Mouse (Mus musculus) mouse trophoblast stem cell (cell line): ENCODE data around the gene Ppp2r2d.

Experiments used
- in situ Hi-C, 2 experiments: fragments of 300-500 bp; cut with MseI, MboI; formaldehyde crosslinking; loops; 2 replicates in 1 of 2; 3 replicates in 1 of 2; pipeline ENCODE4 v1.15.1; 2025

The Ppp2r2d gene

DNA sequence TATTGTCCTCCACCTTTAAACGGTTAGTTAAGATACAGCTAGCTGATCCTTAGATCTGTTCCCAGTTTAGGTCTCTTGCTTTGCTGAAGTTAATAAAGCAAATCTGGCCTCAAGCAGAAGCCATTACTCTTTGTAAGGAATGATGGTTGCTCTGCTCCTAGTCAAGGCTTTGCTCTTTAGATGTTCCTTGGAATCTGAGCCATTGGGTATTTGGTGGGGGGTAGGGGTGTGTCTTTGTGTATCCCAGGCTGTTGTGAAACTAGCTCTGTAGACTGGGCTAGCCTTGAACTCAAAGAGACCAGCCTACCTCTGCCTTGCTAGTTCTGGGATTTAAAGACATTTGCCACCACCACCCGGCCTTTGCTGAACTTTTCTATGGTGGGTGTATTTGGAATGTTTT, 8.3 kb downstream of the Ppp2r2d start:
- in situ Hi-C loops = no loop called here

DNA sequence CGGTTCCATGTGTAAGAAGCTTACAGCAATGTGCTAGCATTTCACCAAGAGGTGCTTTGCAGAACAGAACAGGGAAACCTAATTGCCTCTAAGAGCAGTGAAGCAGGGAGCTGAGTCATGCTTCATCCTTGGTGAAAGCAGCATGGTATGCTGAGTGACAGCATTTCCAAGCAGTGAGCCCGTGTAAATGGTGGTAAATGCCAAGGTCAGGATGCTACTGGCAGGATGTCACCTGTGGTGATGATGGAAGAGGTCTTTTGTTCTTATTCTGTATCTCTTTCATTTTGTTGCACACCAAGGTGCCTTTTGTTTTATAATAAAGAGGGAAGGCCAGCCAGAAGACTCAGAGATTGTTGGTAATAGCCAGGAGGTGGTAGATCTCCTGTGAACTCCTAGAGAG, 10.8 kb downstream of the Ppp2r2d start:
- in situ Hi-C loops = no loop called here

DNA sequence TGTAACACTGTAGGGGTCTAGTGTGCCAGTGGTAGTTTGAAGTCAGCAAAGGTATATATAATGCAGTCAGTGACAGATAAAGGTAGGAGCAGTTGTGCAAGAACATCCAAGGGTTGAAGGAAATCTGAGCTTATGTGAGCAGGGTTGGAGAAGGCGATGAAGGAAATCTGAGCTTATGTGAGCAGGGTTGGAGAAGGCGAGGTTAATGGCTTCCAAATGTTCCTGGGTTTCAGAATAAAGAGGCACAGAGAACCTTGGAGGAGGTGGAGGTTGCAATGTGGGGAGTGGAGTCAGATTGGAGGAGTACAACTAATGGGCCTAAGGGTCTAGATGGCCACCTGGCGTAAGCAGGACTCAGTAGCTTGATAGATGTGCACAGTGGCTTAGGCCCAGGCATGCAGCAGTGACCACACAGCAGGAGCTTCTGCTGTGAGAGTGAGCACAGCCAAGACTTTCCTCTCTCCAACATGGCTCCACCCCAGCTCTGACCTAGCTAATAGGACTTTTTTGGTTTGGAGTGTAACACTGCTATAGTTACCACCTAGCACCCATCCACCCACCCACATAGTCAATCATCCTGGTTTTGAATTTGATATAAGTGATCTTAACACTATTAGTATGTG, 18.2 kb downstream of the Ppp2r2d start:
- in situ Hi-C loops = no loop called here

DNA sequence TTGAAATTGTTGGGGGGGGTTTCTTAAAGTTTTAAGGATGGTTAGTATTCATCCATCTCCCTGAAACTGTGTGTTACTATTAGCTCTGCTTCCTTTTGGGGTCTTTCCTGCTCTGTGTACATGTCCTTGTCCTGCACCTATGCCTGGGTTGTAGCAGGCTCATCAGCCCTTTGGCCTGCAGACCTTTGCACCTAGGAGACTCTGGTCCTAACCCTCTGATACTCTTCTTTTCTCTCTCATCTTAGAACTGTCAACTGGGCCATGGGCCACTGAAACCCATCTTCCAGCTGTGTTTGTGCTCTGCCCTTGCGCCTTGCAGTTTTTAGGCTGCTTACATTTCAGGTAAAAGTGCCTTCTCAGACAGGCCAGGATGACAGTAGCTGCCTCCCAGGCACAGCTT, 18.9 kb downstream of the Ppp2r2d start:
- in situ Hi-C loops = no loop called here

DNA sequence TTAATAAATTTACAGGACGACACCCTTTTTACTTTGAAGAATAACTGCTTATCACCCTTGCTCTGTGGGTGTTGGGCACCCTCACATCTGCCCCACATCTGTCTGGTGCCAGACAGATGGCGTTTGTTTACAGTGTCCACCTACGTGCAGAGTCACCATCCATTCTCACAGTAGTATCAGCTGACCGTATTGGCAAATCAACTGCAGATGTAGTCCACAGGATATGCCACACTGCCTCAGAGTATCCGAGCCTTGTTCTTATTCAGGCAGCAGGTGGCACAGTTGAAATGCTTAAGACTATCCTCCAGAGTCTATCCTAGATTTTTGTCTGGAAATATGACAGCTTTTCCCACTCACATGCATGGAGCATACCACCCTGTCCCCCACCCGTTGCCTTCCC, 21.4 kb downstream of the Ppp2r2d start:
- in situ Hi-C loops = no loop called here

DNA sequence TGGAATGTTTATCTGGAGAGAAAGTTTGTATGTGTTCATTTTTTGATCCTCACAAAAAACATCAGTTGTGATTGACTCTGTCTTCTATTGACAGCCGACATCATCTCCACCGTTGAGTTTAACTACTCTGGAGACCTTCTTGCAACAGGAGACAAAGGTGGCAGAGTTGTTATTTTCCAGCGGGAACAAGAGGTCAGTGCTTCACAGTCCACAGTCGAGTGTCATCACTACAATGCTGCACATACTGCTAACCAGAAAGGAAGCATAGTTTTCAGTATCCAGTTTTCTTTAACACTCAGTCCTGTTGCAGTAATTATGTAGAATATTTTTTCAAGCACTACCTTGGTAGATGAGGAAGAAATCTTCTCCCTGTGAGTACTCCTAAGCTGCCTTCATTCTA, 22.4 kb downstream of the Ppp2r2d start:
- in situ Hi-C loops = no loop called here

DNA sequence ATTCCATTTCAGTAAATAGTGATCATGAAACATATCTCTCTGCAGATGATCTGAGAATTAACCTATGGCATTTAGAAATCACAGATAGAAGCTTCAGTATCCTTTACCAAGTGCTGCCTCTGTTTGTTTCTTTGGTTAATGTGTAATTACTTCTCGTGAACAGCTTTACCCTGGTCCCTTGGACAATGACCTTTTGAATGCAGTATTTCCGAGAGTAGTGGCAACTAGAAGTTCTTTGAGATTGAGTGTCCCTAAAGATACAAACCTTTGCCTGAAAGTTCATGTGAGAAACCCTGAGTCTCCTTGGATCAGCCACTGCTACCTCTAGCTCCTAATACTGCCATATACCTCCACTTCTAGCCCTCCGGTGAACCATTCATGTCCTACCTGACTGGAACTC, 27.1 kb downstream of the Ppp2r2d start:
- in situ Hi-C loops = no loop called here

DNA sequence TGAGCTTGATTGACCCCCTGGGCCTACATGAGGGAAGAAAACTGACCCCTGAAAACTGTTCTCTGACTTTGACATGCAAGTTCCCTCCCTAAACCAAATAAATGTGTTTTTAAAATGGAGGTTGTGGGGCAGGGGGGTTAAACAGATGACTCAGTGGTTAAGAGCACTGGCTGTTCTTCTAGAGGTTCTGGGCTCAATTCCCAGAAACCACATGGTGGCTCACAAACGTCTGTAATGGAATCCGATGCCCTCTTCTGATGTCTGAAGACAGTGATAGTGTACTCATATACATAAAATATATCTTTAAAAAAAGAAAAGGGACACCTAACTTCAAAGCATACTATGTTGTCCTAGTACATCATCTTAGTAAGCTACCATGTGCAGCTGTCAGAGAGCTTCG, 29.2 kb downstream of the Ppp2r2d start:
- in situ Hi-C loops = no loop called here

DNA sequence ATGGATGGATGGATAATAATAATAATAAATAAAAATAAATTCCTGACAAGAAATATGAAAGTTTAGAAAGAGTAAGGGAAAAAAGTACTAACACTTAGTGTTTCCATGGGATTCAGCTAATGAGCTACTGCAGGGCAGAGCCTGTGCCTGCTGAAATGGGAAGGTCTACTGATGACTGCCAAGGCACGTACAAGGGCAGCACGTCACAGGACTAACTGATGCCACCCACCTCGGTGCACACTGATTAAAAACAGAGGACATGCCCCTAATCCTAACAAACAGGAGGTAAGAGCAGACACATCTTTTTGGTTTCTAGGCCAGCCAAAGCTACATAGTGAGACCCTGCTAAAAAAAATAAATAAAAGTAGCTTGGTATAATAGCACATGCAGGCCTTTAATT, 37.8 kb downstream of the Ppp2r2d start:
- in situ Hi-C loops = no loop called here

DNA sequence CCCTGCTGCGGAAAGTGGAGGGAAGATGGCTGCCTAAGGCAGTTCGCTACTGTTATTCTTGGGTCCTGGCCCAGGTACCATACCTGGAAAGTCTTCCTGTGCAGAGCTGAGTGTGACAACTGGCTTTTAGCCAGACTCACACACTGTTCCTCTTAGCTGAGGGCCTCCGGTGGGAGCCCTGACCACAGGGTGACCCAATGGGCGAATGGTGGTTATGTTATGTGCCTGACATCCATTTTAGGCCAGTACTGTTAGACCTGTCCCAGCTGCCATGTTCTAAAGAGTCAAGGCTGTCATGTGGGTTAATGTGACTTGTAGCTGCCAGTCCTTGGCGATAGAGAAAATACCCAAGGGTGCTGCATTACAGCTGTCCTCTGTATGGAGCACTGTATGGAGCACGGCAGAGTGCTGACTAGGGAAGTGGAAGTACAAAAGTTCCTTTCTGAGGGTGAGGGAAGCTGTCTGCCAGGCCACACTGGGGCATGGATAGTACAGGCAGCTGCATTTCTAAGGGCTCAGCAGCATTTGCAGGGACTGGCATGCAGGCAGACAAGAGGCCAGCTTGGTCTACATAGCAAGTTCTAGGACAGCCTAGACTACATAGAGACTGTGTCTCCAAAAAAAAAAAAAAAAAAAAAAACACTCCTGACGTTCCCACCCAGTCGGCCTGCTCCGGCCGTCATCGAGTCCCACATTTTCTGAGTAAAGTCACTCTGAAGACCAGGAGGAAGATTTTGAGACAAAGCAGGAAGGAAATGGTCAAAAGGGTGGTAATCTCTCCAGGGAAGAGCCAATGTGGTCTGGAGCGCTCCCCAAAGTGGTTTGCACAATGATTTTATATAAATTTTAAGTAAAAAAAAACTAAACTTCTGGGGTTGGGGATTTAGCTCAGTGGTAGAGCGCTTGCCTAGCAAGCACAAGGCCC, 39.7 kb downstream of the Ppp2r2d start:
- in situ Hi-C loops = no loop called here

DNA sequence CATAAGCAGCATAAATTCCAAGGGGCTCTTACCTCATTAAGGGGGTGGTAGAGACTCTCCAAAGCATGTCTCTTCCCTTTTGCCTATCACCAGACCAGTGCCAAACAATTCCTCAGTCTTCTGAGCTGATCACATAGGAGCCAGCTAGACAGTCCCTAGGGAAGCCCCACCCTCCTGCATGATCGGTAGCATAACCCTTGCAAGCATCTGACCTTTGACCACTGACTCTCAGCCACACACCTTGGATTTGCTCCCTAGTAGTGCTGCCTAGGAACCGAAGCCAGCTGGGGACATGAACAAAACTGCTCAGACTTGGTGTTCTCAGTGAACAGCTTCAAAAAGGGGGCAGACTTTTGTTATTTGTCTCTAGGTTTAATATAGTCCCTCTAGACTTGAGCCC, 52.2 kb downstream of the Ppp2r2d start:
- in situ Hi-C loops = no loop called here

DNA sequence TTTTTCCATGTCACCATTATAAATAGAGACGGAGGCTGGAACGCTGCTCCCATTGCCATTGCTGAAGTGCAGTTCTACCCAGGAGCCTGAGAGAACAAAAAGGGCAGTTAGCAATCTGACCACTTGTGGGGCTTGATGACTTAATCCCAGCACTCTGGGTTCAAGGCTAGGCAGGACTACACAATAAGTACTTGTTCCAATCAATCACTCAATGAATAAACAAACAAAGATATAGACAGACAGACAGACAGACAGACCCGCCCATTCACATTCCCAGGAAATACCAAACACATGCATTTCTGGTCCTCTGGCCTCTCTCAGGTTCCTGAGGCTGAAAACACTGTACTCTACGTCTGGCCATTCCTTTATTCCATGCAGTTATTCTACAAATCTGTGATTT, 52.9 kb downstream of the Ppp2r2d start:
- in situ Hi-C loops = no loop called here

DNA sequence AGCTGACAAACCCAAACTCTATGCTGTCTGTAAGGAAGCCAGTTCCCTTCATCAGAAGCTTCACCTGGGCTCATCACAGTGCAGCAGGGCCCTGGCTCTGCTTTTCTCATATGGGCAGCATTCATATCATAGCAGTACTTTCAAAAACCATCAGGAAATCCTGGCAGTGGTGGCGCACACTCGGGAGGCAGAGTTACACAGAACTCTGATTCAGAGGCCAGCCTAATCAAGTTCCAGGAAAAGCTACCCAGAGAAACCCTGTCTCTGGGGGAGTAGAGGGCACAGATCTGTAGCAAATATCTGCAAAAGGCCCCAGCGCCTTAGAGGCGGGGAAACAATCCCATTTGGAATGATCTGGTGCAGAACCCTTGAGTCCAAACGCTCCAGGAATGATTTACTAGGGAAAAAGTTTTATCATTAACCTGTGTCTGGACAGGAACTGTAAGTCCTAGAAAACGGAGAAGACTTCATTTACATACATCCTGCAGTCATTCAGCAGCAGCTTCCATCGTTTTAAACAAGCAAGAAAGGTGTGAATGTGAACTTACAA, 58.1 kb downstream of the Ppp2r2d start:
- in situ Hi-C loops = no loop called here

DNA sequence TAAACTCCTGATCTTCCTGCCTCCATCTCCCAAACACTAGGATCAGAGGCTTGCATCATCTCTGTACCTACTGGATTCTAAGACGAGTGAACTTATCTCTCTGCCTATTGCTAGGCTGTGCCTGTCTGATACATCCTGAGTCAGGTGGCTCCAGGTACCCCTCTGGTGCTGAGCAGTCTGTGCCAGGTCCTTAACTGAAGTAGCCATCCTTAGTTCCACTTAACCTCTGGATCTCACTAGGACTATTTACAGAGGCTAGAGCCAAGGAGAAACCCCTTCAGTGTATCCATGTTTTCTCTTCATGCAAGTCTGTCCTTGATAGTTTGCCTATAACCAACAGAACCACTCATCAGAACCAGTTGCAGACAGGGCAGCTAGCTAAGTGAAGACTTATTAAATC, 60.6 kb downstream of the Ppp2r2d start:
- in situ Hi-C loops = no loop called here

DNA sequence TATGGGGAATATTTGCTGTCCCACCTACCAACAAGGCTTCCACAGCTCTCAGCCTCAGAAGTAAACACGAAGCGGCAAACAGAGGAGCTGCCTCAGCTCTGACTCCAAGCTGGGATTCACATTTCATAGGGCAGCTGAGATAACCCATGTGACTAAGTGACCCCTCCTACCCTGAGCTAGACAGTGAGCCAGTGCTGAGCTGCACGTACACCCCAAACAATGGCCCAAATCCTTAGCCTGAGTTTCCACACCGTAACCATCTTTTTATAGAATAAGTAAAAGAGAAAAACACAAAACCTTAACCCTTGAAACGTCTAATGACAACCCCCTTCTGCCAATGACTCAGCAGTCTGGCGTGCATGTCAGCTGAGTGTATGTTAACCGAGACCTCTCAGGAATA, 61.2 kb downstream of the Ppp2r2d start:
- in situ Hi-C loops = no loop called here

DNA sequence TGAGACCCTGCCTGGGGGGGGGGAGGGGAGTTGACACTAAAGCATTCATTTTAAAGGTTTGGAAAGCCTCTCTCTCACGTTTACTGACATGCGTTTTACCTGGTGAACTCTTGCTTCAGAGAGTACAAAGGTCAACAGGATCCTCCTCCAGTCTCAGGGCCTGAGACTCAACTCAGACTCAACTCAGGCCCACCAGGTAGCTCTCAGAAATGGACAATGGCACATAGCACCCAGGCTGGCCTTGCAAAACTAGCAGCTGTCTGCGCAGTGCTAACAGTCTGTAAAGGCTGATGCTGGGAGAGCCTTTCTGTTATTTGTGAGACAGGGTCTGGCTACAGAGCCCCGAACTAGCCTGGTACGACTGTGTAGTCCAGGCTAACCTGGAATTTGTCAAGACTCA, 62.1 kb downstream of the Ppp2r2d start:
- in situ Hi-C loops = no loop called here

DNA sequence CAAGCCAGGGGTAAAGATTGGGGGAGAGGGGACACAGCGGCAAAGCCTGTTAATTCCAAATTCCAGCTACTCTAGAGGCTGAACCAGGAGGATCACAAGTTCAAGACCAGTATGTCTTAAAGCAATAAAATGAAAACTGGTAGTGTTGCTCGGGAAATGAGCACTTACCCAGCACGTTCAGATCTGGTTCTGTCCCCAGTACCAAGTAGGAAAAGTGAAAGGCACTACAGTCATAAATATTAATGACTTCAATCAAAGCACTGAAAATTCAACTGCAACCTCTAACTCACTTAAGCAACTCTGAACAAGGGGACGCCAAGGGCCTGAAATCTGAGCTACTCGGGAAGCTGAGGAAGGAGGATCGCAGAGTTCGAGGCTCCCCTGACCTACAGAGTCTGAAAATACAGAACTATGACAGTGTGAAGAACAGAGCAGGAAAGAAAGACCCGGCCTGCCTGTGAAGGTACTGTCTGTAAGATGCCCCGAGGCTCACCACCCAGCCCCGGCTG, 62.9 kb downstream of the Ppp2r2d start:
- in situ Hi-C loops = no loop called here

DNA sequence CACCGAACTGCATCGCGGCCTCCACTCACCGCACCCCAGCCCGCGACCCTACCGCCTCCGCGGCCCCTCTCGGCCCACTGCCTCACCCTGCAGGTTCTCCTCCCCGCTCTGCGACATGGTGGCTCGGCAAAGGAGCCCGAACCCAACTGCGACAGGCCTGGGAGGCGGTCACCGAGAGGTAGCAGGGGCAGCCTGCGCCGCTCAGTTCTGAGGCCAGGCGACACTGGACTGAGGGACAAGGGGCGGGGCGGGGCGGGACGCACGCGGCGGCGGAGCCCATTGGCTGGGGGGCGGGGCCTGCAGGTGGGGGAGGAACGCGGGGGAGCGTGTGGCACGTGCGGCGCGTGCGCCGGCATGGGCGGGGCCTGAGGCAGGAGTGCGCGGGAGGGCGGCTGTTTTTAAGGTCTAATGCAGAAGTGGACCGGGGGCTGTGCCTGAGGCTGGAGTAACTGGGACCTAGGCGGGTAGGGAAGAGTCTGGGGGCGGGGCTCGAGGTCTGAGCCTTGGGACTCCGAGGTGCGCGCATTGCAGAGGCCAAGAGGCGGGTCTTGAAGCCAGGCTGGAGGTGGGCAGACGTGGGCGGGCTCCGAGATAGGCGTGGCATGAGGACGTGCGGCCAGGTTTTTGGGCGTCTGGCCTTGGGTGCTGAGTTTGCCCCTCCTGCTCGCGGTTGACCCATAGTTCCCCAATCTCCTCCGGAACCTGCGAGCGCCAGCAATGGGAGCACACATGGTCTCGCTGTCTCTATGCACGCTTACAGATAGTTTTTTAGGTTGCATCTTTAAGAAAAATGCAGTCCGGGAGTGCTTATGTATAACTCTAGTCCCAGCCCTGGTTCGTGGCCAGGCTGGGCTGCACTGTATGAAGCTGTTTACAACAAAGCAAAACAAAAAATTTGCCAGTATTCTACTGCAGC, 63.7 kb downstream of the Ppp2r2d start, which contains the start of gene Bnip3:
TSS of gene Bnip3 (minus strand) at position 243 of the 916 bp plus-strand sequence.
- in situ Hi-C loops = no loop called here

DNA sequence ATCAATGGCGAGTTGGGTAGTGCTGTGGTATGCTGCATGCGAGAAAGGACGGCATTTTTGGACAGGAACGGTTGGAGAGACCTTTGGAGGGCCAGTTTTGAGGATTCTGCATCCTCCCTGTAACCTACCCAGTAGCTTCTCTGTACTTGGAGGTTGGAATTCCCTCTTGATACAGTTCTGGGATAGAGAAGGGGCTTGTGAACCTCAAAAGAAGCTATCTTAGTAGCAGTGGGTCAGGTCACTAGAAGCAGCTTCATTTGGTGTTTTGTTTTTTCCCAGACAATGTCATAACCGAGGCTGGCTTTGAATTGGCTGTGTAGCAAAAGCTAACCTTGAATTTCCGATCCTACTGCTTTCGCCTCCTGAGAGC, 64.3 kb downstream of the Ppp2r2d start:
- in situ Hi-C loops = no loop called here

DNA sequence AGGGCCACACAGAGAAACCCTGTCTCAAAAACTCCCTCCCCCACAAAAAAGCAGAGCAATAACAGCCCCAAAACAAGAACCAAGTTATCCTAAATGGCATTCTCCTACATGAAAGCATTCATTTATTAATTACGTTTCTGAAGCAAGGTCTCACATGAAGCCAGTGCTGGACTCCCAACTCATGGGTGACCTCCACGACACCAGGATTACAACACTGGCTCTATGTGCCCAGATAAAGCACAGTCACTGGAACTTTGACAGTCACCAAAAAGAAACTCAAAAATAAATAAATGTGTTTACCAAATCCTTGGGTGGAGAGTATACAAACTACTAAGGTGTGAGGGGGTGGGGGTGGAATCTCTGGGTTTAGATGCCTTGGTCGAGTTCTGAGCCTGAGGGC, 67.7 kb downstream of the Ppp2r2d start:
- in situ Hi-C loops = no loop called here

DNA sequence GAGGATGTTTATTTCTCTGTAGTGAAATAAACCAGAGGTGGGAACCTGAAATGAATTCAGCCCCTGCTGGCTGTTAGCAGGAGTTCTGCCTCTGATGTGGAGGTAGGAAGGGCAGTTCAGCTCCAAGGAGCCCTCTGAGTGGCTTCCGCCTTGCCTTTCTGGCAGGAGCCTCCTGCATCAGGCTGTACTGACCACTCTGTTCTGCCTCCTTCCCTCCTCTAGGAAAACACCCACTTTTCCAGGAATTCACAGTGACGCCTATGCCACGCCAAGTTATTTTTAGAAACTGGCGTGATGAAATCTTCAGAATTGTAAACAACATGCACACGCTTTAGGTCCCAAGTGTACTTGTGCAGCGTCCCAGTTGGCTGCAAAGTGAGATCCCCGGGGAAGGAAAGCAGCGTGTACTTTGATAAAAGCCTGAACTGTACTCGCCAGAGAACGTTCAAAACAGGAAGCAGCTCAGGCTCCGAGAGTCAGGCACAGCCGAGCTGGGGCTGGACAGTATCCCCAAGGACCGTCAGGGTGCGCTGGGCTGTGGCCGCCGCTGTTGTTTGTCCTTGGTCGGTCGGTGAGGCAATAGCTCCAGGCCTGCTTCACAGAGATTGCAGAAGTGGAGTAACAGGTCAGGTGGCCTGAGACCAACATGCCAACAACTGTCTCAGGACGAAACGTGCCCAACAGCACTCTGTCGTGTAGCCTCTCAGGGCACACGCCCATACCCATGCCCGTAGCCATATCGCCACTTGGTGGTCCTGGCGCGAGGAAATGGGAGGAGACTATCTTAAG, 73.5 kb downstream of the Ppp2r2d start:
- in situ Hi-C loops = no loop called here
